Mouse (Mus musculus) right cerebral cortex, postnatal 14 days (tissue): Measurements from ENCODE around the gene Arid2.
"Not testable (repeated sequence)": the region's sequence is repeated elsewhere in the genome, so short reads cannot be mapped to it uniquely, and the experiment has no call there.

Experiments used
- DNase-seq: peaks from one replicate; pipeline ENCODE4 v3.0.0; 2022

Arid2 gene

DNA sequence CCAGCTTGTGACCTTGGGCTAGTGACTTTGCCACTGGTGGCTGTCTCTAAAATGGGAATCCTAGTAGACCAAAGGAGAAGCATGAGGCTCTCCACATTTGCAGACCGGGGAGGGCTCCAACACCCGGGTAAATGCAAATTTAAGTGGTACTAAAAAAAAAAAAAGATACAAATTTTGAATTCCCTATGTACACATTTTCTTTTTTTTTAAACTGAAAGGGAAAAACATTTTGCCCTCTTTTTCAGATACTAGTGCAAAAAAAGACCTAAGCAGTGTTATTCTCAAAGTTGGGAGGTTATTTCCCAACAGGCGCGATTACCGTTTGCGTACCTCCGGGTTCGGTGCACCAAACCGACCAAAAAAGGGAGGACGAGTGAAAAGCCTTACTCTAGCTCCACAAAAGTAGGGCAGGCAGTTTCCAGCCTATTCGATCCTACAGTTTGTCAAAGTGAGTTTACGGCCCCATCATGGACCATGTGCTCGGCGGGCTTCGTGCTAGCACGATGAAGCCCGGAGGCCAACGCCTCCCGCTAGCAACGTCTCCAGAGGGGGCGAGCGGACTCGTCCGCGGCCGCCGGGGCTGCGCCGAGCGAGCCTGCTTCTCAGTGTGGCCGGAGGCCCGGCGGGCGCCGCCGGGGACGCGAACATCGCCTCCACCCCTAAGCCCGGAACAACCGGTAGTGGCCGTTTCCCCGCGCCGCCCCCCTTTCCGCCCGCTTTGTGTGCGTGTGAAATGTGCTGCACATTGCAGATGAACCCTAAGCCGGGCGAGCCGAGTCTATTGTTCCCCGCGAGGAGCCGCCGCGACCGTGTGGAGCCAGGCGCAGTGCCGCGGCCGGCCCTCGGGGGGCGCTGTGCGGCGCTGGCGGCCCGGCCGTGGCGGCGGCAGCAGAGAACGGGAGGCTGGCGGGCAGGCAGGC lies 1.0 kb upstream of the Arid2 start:
- DNase-seq = peak; percentile 93

DNA sequence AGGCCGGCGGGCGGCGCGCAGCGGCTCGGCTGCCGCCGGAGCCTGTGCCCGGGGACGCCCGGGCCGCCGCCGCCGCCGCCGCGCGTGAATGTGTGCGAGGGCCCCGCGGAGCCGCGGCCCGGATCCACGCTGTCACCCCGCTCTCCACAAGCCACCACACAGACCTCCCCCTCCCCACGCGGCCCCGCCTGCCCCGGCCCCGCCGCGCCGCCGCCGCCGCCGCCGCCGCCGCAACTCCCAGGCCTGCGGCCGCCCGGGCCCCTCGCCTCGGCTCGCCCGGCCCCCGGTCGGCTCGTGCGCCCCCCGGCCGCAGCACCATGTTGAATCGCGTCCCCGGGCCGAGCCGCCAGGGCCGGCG lies 404 bp upstream of the Arid2 start:
- DNase-seq = no peak

GRCm38 (mm10) chr15:96287976-96288835 lies 888 bp downstream of the Arid2 start:
- DNase-seq = peak; percentile 30

DNA sequence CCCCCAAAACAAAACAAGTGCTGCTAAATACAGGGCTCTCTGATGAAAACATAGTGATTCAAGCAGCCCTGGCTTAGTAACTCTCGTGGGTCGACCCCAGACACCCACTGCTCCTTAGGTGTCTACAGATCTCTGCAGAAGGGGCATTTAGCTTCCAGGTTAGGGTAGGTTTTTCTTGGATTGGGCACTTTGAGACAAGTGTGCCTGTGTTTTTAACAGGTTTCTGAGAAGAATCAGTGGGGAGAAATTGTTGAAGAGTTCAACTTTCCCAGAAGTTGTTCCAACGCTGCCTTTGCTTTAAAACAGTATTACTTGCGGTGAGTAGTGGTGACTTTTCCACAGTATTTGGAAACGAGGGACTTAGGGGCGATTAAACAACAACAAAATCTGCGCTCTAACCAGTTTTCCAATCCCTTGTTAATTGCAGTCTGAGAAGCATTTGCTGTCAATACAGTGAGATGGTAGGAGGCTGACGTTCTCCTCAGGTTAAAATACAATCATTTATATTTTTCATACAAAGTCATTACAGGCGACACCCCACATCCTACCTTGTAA lies 1.6 kb downstream of the Arid2 start:
- no peak for DNase-seq

DNA sequence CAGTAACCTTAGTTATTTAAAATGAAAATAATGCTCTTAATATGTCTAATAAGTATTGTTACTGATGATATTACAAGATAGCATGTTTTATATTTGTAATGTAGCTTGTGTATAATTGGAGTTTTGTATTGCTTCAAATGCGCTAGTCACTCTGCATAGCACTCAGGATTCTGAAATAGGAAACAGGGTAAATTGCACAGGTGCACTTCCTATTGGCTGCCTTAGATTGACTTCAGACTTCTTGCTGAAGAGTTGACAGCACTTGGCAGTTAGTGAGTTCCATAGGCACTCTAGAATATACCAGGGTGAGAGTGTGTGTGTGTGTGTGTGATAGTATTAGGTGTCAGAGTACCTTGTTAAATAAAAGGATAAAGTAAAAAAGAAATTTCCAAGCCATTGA lies 2.7 kb downstream of the Arid2 start:
- no peak for DNase-seq

DNA sequence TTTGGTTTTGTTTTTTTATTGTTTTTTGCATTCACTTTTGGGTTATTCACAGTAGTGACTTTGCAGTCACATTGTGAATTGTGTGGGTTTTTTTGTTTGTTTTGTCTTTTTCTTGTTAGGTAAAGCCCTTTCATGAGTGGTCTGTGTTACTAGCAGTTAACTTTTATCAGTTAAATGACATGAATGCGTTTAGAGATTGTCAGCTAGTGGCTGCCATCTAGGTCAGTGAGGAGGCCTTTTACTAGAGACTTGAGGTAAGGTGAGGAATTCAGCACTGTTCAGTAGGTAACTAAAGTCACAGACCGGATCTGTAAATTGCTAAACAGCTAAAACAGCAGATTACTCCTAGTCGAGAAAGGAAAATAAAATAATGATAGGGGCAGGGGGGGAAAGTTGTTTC lies 6.1 kb downstream of the Arid2 start:
- no peak for DNase-seq

- no peak for DNase-seq
Measured at GRCm38 (mm10) chr15:96297078-96297590, 9.8 kb downstream of the Arid2 start.

- DNase-seq = no peak
Measured at GRCm38 (mm10) chr15:96297623-96298188, 10.4 kb downstream of the Arid2 start.

DNA sequence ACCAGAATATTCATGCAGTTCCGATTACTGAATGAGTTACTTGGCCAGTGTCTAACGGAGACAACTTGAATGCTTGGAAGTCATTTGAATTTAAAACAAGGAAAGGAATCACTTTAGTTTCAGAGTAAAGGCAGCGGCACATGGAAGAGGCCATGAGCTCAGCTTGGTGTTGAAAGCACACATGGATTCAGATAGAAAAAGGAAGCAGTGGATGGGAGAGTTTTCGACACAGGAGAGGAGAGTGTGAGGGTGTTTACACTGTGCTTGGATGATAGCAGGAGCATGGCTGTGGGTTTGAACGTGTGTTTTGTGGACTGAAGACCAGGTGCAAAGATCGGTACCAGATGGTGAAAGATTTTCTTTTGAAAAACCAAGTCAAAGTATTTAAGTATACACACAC lies 22.0 kb downstream of the Arid2 start:
- no peak for DNase-seq

GRCm38 (mm10) chr15:96312902-96313301 lies 25.6 kb downstream of the Arid2 start:
- DNase-seq = no peak

- DNase-seq = no peak
Measured at GRCm38 (mm10) chr15:96315664-96316063, 28.3 kb downstream of the Arid2 start.

GRCm38 (mm10) chr15:96319335-96319734 lies 32.0 kb downstream of the Arid2 start:
- DNase-seq = no peak

- no peak for DNase-seq
Measured at GRCm38 (mm10) chr15:96325726-96326328, 38.5 kb downstream of the Arid2 start.

DNA sequence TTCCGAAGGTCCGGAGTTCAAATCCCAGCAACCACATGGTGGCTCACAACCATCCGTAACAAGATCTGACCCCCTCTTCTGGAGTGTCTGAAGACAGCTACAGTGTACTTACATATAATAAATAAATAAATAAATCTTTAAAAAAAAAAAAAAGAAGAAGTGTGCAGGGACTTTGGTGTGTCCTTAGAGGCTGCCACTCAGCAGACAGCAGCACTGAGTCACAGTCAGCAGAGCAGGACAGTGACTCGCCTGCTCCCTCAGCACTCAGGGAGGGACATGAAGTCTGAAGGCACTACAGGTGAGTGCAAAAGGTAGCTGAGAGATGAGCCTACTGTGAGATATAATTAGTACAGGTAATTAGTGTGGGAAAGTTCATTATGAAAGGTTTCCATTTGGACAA lies 41.4 kb downstream of the Arid2 start:
- DNase-seq = not testable (repeated sequence)

- DNase-seq = no peak
Measured at GRCm38 (mm10) chr15:96330536-96330935, 43.2 kb downstream of the Arid2 start.

- no peak for DNase-seq
Measured at GRCm38 (mm10) chr15:96332468-96333213, 45.3 kb downstream of the Arid2 start.

DNA sequence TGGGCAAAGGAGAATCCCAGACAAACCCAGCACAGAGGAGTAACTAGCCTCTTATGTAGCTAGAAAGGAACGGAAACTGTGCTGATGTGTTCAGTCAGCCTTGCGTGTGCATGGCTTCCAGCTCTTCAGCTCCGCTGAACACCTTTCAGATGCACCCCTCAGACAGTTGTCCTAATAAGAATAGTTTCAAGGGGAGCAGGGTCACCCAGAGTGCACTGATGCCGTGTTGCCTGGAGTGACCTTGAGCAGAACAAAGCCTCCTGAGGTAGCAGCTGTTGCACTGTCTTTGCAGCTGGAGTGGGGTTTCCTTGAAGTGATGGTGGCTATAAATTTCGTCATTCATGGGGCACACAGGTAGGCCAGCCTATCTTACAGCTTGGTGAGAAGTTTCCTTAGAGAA lies 46.0 kb downstream of the Arid2 start:
- no peak for DNase-seq

DNA sequence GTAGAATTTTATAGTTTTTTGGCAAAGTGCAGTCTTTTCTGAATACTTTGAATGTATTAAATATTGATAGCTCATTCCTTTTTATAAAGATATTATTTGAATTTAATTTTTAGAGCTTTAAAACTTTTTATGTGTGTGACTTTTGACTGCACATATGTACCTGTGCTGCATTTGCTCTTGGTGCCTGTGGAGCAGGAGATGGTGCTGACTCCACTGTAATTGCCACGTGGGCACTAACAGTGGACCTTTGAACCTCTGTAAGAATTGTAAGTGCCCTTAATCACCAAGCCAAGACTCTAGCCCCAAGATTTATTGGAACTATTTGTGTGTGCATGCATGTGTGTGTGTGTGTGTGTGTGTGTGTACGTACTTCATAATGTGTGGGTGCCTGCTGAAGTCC lies 53.6 kb downstream of the Arid2 start:
- no peak for DNase-seq

GRCm38 (mm10) chr15:96342097-96342496 lies 54.8 kb downstream of the Arid2 start:
- DNase-seq = no peak

DNA sequence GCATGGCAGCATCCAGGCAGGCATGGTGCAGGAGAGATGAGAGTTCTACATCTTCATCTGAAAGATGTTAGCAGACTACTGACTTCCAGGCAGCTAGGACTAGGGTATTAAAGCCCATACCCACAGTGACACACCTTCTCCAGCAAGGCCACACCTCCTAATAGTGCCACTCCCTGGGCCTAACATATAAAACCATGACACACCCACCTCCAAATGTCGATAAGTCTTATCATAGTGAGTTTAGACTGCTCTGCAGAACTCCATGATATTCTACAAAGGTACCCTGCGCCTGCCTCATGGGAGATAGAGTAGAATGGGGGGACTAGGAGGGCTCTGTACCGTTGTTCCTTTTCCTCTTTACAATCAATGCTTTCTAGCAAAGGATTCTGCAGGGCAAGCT lies 55.6 kb downstream of the Arid2 start:
- DNase-seq = no peak

- no peak for DNase-seq
Measured at GRCm38 (mm10) chr15:96344591-96345285, 57.4 kb downstream of the Arid2 start.
